Mouse (Mus musculus): ENCODE results near the gene Arl6.

Gene Arl6

DNA sequence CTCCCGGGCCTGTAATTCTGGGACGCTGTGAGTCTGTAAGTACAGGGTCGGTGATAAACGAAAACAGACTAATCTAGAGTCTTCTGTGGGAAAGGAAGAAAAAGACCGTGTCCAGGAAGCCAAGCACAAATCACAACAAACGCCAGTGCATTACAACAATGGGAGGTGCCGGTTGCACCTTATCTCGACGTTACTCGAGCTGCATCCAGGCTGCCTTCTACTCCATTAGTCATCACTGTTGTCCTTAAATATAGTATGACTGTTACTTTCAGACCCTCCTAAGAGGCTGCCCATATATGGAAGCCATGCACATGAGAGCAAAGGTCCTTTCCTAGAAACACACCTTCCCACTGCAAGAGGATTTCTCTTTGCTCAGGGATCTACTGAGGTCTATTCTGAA lies 51.4 kb downstream of the Arl6 start:
- DNase-seq (ENCODE audit: low read depth, low spot score), result no peak

DNA sequence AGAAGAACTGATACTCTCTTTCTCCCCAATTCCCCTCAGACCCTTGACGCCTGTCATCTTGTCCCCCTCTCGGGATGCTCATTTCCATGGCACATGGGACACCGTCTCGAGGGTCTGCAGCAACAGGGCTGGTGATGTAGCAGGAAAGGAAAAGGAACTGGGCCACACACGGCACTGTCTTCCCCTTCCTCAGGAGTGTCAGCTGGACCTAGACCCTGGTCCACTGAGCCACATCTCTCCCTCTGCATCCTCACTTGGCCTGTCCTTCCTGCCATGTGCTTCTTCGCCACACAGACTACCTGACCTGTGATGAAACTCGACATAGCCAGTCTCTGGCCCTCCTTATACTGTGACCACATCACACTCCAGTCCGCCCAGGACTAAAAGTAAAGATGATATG lies 52.3 kb downstream of the Arl6 start:
- no peak for DNase-seq (ENCODE audit: low read depth, low spot score)

- peak; percentile 65 for DNase-seq (ENCODE audit: low read depth, low spot score)
Measured at GRCm38 (mm10) chr16:59586276-59586675, 52.9 kb downstream of the Arl6 start.

- DNase-seq (ENCODE audit: low read depth, low spot score), result no peak
Measured at GRCm38 (mm10) chr16:59585706-59586244, 53.4 kb downstream of the Arl6 start.

DNA sequence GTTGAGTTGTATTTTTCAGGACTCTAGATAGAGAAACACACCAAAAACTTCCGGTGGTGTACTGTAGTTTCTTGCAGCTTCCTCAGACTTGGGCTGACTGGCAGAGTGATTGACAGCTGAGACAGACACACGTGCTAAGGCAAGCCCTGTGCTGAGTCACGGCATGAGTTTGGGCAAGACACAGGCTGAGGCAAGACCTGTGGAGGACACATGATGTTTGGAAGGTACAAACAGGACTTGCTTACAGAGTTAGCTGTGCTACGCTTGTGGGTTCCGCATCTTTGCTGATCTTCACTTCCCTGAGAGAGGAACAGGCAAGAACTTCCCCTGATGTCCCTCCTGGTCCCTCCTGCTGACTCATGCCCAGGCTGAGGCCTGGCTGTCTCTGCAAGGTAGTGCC lies 55.7 kb downstream of the Arl6 start:
- DNase-seq (ENCODE audit: low read depth, low spot score), result no peak

DNA sequence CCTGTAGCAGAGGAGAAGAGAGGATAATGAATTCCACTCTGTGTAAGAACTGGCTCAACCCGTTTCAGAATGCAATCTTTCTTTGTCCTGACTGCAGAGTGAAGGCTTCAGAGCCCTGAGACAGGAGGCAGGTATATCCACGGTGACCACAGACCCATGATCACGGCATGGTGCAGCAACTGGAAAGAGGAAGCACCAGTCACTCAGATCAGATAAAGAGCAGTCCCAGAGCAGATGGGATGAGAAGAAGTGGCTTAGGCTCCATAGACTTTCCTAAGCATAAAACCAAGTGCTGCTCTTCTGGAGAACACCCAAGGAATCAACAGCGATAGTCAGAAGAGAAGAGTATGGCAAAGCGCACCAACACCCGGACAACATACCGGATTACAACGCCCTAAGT lies 60.0 kb downstream of the Arl6 start:
- no peak for DNase-seq (ENCODE audit: low read depth, low spot score)

DNA sequence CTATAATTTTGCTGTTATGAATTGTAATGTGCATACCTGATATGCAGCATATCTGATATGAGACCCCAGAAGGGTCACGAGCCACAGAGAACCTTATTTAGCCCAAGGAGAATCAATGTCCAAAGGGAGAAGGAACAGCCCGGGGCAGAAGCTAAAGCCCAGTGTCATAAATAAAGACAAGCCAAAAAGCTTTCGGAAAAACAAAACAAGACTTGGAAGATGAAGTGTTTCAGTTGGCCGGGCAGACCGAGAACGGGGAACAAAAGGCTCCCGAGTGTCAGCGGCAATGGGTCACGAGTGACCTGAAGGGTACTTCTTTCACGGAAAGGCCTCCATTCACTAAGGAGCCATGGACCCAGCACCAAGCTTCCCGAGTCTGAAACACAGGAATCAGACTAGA lies 65.2 kb downstream of the Arl6 start:
- no peak for DNase-seq (ENCODE audit: low read depth, low spot score)

- no peak for DNase-seq (ENCODE audit: low read depth, low spot score)
Measured at GRCm38 (mm10) chr16:59572685-59573084, 66.5 kb downstream of the Arl6 start.

DNA sequence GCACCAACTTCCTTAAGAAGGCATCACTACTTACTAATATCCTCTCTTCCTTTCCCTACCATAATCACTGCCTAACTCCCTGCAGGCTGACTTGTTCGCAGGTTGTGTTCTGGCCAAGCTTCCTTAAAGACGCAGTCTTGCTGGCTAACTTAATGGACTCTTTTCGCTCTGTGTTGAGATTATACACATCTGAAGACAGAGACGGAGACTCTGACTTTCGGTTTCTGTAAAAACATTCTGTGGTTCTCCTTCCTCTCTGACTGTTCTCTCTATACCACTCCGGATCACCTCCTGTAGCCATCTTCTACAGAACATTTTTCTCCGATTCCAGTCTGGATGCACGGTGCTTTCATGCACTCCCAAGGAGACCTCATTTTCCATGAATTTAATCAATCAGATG lies 68.4 kb downstream of the Arl6 start:
- DNase-seq (ENCODE audit: low read depth, low spot score), result no peak

DNA sequence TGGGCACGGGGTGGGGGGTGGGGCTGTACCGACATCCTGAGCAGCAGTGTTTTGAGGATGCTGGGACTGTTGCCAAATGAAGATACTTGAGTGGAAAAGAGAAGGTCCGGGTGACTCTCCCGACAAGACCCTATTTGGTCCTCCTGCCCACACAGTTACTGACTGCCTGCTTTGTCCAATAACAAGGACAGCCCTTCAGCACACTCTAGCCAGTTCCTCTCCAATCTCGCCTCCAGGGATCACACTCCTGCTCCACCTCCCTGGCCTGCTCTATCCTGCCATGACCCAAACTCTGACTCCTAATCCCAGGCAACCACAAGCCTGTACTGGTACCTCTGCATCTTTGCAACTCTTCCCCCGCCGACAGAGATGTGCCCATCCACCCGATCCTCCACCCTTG lies 69.4 kb downstream of the Arl6 start:
- no peak for DNase-seq (ENCODE audit: low read depth, low spot score)

GRCm38 (mm10) chr16:59567721-59568381 lies 71.3 kb downstream of the Arl6 start:
- DNase-seq (ENCODE audit: low read depth, low spot score), result peak; percentile 64

GRCm38 (mm10) chr16:59566437-59566836 lies 72.8 kb downstream of the Arl6 start:
- DNase-seq (ENCODE audit: low read depth, low spot score), result no peak

GRCm38 (mm10) chr16:59565631-59566030 lies 73.6 kb downstream of the Arl6 start:
- peak; percentile 81 for DNase-seq (ENCODE audit: low read depth, low spot score)

DNA sequence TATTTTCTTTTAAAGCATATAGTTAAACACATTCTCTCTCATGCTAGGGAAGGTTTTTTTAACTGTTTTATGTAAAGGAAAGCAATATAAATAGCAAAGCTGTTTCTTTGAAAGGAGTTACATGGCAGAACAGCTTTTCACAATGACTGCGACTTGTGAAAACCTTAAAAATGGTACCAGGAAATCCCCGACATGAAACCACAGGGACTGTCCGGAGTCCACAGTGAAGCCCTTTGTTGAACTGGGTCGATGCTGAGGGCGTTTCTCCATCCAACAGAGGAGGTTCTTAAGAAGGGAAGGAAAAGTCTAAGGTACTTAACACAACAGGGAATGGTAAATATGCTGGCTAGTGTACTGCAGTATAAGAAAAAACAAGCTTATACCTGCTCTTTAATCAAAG lies 75.2 kb downstream of the Arl6 start:
- DNase-seq (ENCODE audit: low read depth, low spot score), result no peak
